Mouse (Mus musculus): Measurements from ENCODE around the gene Phf11d. TPM values are rescaled to one million over a fixed set of nuclear protein-coding genes. Genes with fewer than 3 reads are reported as not detected.
"Not testable (repeated sequence)": the region's sequence is repeated elsewhere in the genome, so short reads cannot be mapped to it uniquely, and the experiment has no call there.

Phf11d gene
- 1 to 10 TPM; 6.9 to 8.3 TPM for total RNA-seq (2021)

DNA sequence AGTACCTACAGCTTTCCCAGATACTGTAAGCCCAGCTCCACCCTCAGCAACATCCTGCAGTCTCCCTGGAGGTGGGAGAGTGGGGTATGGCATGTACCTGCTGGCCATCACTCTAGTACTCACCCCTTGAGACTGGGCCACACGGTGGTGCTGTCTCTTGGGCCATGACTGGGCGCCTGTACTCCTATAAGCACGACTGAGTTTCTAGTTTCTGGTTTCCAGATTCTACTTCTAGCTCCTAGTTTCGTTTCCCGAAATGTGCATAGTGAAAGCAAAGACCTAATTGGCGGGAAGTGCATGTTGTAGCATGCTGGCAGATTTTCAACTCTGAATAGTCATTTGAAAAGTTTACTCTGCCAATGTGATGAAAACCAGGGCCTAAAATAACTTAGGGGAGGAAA, at the start of gene Phf11d:
TSS of gene Phf11d (minus strand) at position 227 of the 401 bp plus-strand sequence.
- DNase-seq (ENCODE audit: low spot score): peak; percentile 57
- intact Hi-C loops (cut with DNase I): loop anchor here (5.0 kb wide), 1 partner anchor 77 kb away; the partner anchor contains the start of genes Cab39l and Setdb2

DNA sequence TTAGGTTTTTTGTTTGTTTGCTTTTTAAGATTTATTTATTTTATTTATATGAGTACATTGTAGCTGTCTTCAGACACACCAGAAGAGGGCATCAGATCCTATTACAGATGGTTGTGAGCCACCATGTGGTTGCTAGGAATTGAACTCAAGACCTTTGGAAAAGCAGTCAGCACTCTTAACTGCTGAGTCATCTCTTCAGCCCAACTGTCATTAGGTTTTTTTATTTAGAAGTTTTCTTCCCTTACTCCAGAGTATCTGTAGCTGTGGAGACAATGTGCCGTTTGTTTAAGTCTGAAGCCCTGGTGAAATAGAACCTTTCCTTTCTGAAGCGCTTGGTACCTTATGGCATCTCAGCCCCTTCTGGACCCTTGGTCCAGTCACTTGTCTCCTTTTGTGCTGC, 49.7 kb upstream of the Phf11d start:
- DNase-seq (ENCODE audit: low spot score); intact Hi-C loops (cut with DNase I): not testable (repeated sequence)

DNA sequence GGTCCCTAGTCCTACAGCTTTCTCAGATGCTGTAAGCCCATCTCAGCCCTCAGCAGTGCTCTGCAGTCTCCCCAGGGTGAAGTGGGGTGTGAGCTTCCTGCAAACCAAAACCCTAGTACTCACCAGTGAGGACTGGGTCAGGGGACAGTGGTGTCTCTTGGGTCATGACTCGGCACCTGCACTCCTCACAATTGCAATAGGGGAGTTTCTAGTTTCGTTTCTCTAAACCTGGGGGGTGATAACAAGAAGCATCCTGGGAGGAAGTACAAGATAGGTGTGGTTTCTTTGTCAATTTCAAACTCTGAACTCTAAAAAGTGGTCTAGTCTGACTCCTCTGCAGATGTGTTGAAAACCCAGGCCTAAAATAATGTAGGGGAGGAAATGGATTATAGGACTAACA, 31.7 kb upstream of the Phf11d start:
- intact Hi-C loops (cut with DNase I): loop anchor here (2.0 kb wide), 1 partner anchor 28 kb away; no protein-coding TSS in a partner anchor
- DNase-seq (ENCODE audit: low spot score): no peak

DNA sequence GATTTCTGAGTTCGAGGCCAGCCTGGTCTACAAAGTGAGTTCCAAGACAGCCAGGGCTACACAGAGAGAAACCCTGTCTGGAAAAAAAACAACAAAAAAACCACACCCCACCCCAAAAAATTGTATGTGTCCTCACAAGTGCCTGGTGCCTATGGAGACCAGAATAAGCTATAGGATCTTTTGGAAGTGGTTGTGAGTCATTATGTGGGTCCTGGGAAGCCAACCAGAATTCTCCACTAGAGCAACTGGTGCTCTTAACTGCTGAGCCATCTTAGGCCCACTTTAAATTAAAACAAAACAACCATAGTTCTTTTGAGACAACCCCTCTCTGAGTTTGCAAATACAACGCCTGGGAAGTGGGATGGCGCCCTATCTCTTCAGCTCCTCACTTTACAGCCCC, 30.0 kb upstream of the Phf11d start, which contains the start of gene Phf11c:
TSS of gene Phf11c (minus strand) at position 101 of the 400 bp plus-strand sequence.
- intact Hi-C loops (cut with DNase I): no loop called here
- DNase-seq (ENCODE audit: low spot score): no peak

DNA sequence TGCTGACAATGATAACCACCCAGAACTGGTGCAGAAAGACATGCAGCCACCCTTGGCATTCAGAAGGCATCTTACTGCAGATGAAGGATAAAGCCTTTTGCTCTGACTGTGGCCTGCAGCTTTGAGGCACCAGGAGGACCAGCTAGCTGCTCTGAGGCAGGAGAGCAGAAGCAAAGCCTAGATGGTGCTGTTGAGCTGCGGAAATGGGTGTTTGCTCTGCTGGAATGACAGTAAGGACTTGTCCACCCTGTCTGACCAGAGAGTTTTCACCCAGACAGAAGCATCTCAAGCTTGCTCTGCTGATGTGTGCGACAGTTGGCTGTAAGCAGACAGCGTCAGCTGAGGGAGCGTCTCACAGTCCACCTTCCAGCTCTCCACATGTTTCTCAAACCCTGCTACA, 24.9 kb upstream of the Phf11d start:
- DNase-seq (ENCODE audit: low spot score); intact Hi-C loops (cut with DNase I): not testable (repeated sequence)

DNA sequence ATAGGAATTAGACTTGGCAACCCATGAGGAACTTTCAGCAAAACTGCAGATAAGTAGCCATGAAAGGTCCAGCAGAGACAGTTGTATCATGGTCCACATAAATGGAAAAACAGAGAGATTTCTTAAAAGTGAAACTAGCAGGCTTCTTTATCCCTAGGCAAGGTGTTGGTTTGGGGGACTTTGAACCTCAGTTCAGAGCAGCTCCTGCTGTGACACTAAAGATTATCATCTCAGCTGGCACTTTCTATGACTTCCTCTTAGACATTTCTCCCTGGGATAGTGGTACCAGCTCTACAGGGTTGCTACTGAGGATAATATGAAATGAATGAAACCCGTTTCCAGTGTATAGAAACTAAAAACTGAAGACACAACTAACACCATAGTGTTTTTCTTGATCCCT, 24.3 kb upstream of the Phf11d start:
- intact Hi-C loops (cut with DNase I): loop anchor here (2.0 kb wide), 1 partner anchor 167 kb away; no protein-coding TSS in a partner anchor
- DNase-seq (ENCODE audit: low spot score): no peak

DNA sequence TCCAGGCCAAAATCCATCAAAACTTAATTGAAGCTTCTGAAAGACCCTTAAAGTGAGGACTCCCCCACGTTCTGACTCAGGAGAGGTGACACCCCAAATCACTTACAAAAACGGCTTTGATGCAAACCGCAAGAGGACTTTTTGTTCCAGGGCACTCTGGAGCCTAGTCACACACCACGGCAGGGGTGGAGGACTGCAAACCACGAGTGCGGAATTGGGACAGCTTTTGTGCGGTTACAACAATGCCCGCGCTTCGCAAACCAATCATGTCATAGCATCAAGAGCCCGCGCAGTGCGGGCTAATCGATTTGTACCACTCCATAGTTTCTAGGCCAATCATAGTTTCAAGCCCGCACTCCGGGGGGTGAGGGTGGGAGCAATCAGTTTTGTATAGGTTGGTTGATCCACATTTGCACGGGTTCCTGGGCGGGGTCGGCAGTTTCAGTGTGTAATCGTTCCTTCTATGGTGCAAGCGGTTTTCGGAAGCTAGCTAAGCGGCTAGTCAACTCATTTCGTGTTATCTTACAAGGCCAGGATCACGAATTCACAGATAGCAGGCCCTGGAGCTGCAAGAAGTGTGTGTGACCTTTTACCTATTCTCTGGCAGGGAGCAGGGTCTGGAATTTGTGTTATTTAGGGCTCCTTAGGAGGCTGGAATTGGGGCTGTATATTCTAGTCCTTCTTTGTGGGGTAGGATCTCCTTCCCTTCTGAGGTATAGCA, 5.2 kb upstream of the Phf11d start:
- DNase-seq (ENCODE audit: low spot score): no peak
- intact Hi-C loops (cut with DNase I): no loop called here

DNA sequence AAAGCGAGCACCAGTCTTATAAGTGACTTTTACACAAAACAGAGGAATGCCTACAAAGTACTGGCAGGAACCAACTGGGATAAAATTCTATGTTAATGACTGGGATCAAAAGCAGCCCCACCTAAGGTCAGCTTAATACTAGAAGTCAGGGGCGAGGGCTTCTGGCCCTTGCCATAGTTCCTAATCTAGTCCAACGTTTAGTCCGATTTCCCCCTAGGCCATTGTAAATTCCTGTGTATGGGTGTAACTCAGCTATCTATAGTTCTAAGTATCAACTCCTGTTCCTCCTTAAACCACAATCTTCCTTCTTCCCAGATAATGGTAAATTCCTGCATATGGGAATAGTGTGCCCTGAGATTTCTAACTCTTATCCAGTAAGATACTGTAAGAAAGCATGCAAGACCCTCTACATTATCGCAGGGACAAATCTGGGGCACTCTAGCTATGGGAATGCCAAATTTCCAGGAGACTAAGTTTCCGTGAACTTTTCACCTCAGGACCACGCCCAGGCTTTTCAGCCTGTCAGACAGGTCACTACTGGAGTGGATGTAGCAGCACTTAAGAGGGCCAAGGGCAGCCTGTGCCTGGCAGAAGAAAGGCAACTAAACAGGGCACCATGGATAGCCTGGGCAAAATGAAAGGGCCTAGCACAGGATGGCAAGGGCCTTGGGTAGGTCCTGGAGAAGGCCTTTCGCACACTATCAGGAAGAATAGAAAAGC, 1.3 kb upstream of the Phf11d start:
- intact Hi-C loops (cut with DNase I): loop anchor here (5.0 kb wide), 1 partner anchor 76 kb away; the partner anchor contains the start of genes Cab39l and Setdb2
- no peak for DNase-seq (ENCODE audit: low spot score)

DNA sequence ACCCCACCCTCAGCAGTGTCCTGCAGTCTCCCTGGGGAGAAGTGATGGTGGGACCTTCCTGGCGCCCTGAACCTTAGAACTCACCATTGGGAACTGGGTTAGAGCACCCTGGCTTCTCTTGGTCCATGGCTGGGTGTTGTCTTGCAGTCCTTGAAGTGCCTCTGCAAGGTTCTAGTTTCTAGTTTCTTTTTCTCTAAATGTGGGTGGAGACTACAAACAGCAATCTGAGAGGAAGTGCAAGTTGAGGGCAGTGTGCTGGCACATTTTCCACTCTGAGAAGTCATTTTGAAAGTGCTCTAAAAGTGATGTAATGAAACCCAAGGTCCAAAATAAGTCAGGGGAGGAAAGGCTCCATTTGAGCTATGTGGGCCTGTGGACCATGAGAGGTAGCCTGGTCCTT, 24.1 kb downstream of the Phf11d start, which contains the start of gene Phf11b:
TSS of gene Phf11b (minus strand) at position 163 of the 400 bp plus-strand sequence.
- DNase-seq (ENCODE audit: low spot score); intact Hi-C loops (cut with DNase I): not testable (repeated sequence)

DNA sequence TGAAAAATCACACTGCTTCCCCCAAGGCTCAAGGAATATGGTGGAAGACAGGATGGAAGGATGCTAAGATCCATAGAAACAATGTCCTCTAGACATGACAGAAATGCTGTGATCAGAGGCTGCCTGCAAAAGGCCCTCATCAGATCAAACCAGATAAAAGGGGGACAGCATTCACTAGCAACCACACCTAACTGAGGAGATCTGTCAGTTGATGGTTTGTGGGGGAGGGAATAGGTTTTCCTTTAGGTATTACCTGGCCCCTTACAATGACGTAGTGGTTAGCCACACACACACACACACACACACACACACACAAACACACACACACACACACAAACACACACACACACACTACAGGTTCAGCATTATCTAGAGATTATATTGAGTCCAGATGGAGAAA, 25.7 kb downstream of the Phf11d start:
- intact Hi-C loops (cut with DNase I): no loop called here
- DNase-seq (ENCODE audit: low spot score): no peak

DNA sequence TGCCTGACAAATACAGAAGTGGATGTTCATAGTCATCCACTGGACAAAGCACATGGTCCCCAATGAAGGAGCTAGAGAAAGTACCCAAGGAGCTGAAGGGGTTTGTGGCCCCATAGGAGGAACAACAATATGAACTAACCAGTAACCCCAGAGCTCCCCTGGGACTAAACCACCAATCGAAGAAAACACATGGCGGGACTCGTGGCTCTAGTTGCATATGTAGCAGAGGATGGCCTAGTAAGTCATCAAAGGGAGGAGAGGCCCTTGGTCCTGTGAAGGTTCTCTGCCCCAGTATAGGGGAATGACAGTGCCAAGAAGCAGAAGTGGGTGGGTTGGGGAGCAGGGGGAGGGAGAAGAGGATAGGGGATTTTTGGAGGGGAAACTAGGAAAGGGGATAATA, 29.2 kb downstream of the Phf11d start:
- intact Hi-C loops (cut with DNase I); DNase-seq (ENCODE audit: low spot score): not testable (repeated sequence)

DNA sequence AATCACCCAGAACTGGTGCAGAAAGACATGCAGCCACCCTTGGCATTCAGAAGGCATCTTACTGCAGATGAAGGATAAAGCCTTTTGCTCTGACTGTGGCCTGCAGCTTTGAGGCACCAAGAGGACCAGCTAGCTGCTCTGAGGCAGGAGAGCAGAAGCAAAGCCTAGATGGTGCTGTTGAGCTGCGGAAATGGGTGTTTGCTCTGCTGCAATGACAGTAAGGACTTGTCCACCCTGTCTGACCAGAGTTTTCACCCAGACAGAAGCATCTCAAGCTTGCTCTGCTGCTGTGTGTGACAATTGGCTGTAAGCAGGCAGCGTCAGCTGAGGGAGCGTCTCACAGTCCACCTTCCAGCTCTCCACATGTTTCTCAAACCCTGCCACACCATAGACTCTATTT, 34.8 kb downstream of the Phf11d start:
- not testable (repeated sequence) for DNase-seq (ENCODE audit: low spot score)
- intact Hi-C loops (cut with DNase I): loop anchor here (2.0 kb wide), 1 partner anchor 226 kb away; no protein-coding TSS in a partner anchor

DNA sequence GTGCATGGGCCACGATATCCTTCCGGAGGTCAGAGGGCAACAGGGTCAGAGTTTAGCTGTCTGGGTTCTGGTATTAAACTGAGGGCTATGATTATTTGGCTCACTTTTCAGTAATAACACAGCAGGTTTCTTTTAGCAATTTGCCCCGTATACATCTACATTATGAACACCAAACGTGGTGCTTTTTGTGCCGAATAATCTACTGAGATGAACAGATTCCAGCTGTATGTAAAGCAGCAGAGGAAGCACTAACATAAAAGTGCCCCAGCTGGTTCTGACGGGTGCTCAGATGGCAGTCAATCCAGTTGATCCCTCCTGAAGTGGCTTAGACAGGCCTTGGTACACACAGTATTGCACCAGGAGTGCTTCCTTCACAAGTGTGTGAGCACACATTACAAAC, 45.3 kb downstream of the Phf11d start:
- DNase-seq (ENCODE audit: low spot score); intact Hi-C loops (cut with DNase I): not testable (repeated sequence)

DNA sequence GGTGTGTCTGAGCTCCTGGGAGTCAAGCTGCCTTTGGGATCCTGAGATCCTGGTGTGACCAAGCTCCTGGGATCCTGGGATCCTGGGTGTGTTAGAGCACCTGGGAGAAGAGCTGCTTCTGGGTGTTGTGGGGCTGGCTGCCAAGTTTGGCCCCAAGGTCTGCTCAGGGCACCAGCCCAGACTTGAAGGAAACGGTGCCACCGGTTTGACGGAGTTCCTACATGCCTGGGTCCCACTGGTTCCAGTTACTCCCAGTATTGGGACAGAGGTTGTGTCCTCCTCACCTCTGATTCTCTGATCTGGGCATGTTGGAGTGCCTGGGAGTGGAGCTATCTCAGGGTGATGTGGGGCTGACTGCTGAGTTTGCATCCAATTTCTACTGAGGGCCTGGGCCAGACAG, 46.2 kb downstream of the Phf11d start:
- DNase-seq (ENCODE audit: low spot score); intact Hi-C loops (cut with DNase I): not testable (repeated sequence)

Other genes starting within 250 kb of the Phf11d start
- gene 1700129C05Rik, start 222.6 kb downstream of the Phf11d start, total RNA-seq (2021): not detected
- not detected for gene Gm5142, start 186.7 kb downstream of the Phf11d start, total RNA-seq (2021)
- gene Rcbtb1, start 164.3 kb downstream of the Phf11d start, total RNA-seq (2021): 10 to 100 TPM; 11.0 to 11.5 TPM
- not detected for gene Gm6904, start 105.3 kb downstream of the Phf11d start, total RNA-seq (2021)
- under 1 TPM in 1 of 2 experiments, not detected in 1; 0.34 TPM for gene Phf11a, start 67.9 kb downstream of the Phf11d start, total RNA-seq (2021)
- gene Phf11b, start 24.1 kb downstream of the Phf11d start, total RNA-seq (2021): 1 to 10 TPM in 1 of 2 experiments, under 1 TPM in 1; 0.88 to 1.3 TPM
- 1 to 10 TPM in 1 of 2 experiments, under 1 TPM in 1; 0.64 to 1.1 TPM for gene Phf11c, start 29.9 kb upstream of the Phf11d start, total RNA-seq (2021)
- gene Setdb2, start 75.4 kb upstream of the Phf11d start, total RNA-seq (2021): 10 to 100 TPM in 1 of 2 experiments, 1 to 10 TPM in 1; 9.9 to 10.8 TPM
- gene Cab39l, start 75.5 kb upstream of the Phf11d start, total RNA-seq (2021): 10 to 100 TPM; 21.9 to 25.5 TPM
- 10 to 100 TPM; 42.6 to 45.8 TPM for gene Cdadc1, start 232.5 kb upstream of the Phf11d start, total RNA-seq (2021)

Measured in heart, postnatal 25 days (tissue).